Mouse (Mus musculus): ENCODE measurements around the gene Olfr790. TPM values are rescaled to one million over a fixed set of nuclear protein-coding genes. Genes with fewer than 3 reads are reported as not detected.

Gene Olfr790
- total RNA-seq (2017) = not detected in 2 replicates

GRCm38 (mm10) chr10:129498192-129498591 is at the start of gene Olfr790:
Olfr790 (plus strand) TSS chr10:129498492.
- no peak for ATAC-seq (replicated peaks; ENCODE audit: low read depth, poor library complexity, severe bottlenecking)

GRCm38 (mm10) chr10:129461562-129461961 is 36.7 kb upstream of the Olfr790 start, which contains the start of gene Olfr787:
Olfr787 (plus strand) TSS chr10:129461862.
- ATAC-seq (replicated peaks; ENCODE audit: low read depth, poor library complexity, severe bottlenecking) = no peak

GRCm38 (mm10) chr10:129470698-129471097 is 27.6 kb upstream of the Olfr790 start, which contains the start of gene Olfr788:
Olfr788 (plus strand) TSS chr10:129470998.
- no peak for ATAC-seq (replicated peaks; ENCODE audit: low read depth, poor library complexity, severe bottlenecking)

- no peak for ATAC-seq (replicated peaks; ENCODE audit: low read depth, poor library complexity, severe bottlenecking)
Measured at GRCm38 (mm10) chr10:129473256-129473655, 25.0 kb upstream of the Olfr790 start.

- ATAC-seq (replicated peaks; ENCODE audit: low read depth, poor library complexity, severe bottlenecking) = no peak
Measured at GRCm38 (mm10) chr10:129473723-129474122, 24.6 kb upstream of the Olfr790 start.

- no peak for ATAC-seq (replicated peaks; ENCODE audit: low read depth, poor library complexity, severe bottlenecking)
Measured at GRCm38 (mm10) chr10:129484452-129484851, 13.8 kb upstream of the Olfr790 start, which contains the start of gene Olfr789. Olfr789 (plus strand) TSS chr10:129484752.

GRCm38 (mm10) chr10:129490101-129490500 is 8.2 kb upstream of the Olfr790 start:
- no peak for ATAC-seq (replicated peaks; ENCODE audit: low read depth, poor library complexity, severe bottlenecking)

- ATAC-seq (replicated peaks; ENCODE audit: low read depth, poor library complexity, severe bottlenecking) = no peak
Measured at GRCm38 (mm10) chr10:129521492-129521891, 23.2 kb downstream of the Olfr790 start, which contains the start of gene Olfr791. Olfr791 (plus strand) TSS chr10:129521792.

- no peak for ATAC-seq (replicated peaks; ENCODE audit: low read depth, poor library complexity, severe bottlenecking)
Measured at GRCm38 (mm10) chr10:129538862-129539261, 40.6 kb downstream of the Olfr790 start, which contains the start of gene Olfr792. Olfr792 (plus strand) TSS chr10:129539162.

GRCm38 (mm10) chr10:129549354-129549753 is 51.1 kb downstream of the Olfr790 start:
- ATAC-seq (replicated peaks; ENCODE audit: low read depth, poor library complexity, severe bottlenecking) = no peak

Other genes starting within 250 kb of the Olfr790 start
- not detected in 2 replicates for gene Olfr776, start 239.4 kb upstream of the Olfr790 start, total RNA-seq (2017)
- not detected in 2 replicates for gene Olfr777, start 227.0 kb upstream of the Olfr790 start, total RNA-seq (2017)
- gene Olfr780, start 180.4 kb upstream of the Olfr790 start, total RNA-seq (2017) = not detected in 2 replicates
- gene Olfr781, start 169.6 kb upstream of the Olfr790 start, total RNA-seq (2017) = not detected in 2 replicates
- gene Olfr782, start 149.6 kb upstream of the Olfr790 start, total RNA-seq (2017) = not detected in 2 replicates
- gene Olfr784, start 114.4 kb upstream of the Olfr790 start, total RNA-seq (2017) = 0.05 and 0.39 TPM in 2 replicates
- gene Olfr785, start 93.1 kb upstream of the Olfr790 start, total RNA-seq (2017) = not detected in 2 replicates
- not detected in 2 replicates for gene Olfr786, start 71.2 kb upstream of the Olfr790 start, total RNA-seq (2017)
- gene Olfr787, start 36.6 kb upstream of the Olfr790 start, total RNA-seq (2017) = not detected in 2 replicates
- not detected in 2 replicates for gene Olfr788, start 27.5 kb upstream of the Olfr790 start, total RNA-seq (2017)
- gene Olfr789, start 13.7 kb upstream of the Olfr790 start, total RNA-seq (2017) = not detected in 2 replicates
- not detected in 2 replicates for gene Olfr791, start 23.3 kb downstream of the Olfr790 start, total RNA-seq (2017)
- not detected in 2 replicates for gene Olfr792, start 40.7 kb downstream of the Olfr790 start, total RNA-seq (2017)
- gene Olfr794, start 69.2 kb downstream of the Olfr790 start, total RNA-seq (2017) = not detected in 2 replicates
- not detected in 2 replicates for gene Olfr796, start 114.1 kb downstream of the Olfr790 start, total RNA-seq (2017)
- not detected in 2 replicates for gene Olfr798, start 129.4 kb downstream of the Olfr790 start, total RNA-seq (2017)
- not detected in 2 replicates for gene Olfr799, start 139.0 kb downstream of the Olfr790 start, total RNA-seq (2017)
- not detected in 2 replicates for gene Olfr800, start 159.2 kb downstream of the Olfr790 start, total RNA-seq (2017)
- not detected in 2 replicates for gene Olfr801, start 175.4 kb downstream of the Olfr790 start, total RNA-seq (2017)
- gene Olfr802, start 189.7 kb downstream of the Olfr790 start, total RNA-seq (2017) = not detected in 2 replicates
- not detected in 2 replicates for gene Olfr803, start 195.8 kb downstream of the Olfr790 start, total RNA-seq (2017)
- gene Olfr804, start 204.7 kb downstream of the Olfr790 start, total RNA-seq (2017) = not detected in 2 replicates
- gene Olfr805, start 230.9 kb downstream of the Olfr790 start, total RNA-seq (2017) = not detected in 2 replicates
- not detected in 2 replicates for gene Olfr806, start 243.4 kb downstream of the Olfr790 start, total RNA-seq (2017)